Mouse (Mus musculus) central nervous system, embryonic 14 days (tissue): ENCODE results near the gene Gm3239. TPM values are rescaled to one million over a fixed set of nuclear protein-coding genes. Genes with fewer than 3 reads are reported as not detected.

Experiments used
- polyA plus RNA-seq: library from polyadenylated mRNA; depleted of rRNA; stranded (reverse); fragments of >200 nt; gene quantifications from 2 replicates; pipeline ENCODE4 v1.2.3, GENCODE M21; 2012; rRNA removed

Gm3239 gene
- polyA plus RNA-seq = 0.71 and 0.96 TPM in 2 replicates

DNA sequence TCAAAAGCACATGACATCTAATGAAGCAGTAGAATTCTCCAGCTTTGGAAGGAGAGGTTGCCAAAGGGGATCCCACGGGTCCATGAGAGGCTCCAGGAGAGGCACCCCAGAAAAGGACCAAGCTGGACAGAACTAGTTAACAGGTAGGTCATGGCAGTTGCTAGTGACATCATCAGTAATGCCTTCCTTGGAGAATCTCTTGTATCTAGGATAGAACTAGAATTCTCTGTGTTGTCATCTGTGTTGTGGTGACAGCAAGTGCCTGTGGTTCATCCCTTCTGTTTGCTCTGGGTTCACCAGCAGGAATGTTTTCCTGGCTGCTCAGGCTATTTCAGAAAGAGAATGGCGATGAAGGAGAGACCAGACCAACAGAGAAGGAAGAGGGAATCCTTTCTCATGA is at the start of gene Gm3239:
Gm3239 (plus strand) TSS at position 301 of the 400 bp plus-strand sequence.

DNA sequence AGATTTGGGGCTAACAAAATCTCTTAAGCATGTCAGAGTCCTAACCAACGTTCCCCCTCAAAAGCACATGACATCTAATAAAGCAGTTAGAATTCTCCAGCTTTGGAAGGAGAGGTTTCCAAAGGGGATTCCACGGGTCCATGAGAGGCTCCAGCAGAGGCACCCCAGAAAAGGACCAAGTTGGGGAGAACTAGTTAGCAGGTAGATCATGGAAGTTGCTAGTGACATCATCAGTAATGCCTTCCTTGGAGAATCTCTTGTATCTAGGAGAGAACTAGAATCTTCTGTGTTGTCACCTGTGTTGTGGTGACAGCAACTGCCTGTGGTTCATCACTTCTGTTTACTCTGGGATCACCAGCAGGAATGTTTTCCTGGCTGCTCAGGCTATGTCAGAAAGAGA is 31.9 kb upstream of the Gm3239 start, which contains the start of gene Gm8159:
Gm8159 (plus strand) TSS at position 301 of the 400 bp plus-strand sequence.

GRCm38 (mm10) chr14:4708938-4709337 is 44.9 kb downstream of the Gm3239 start, which contains the start of gene Gm7876:
Gm7876 (plus strand) TSS chr14:4709238.

Other genes with a start within 250 kb of the Gm3239 start
- 4.7 and 4.9 TPM in 2 replicates for gene Gm3164, start 248.7 kb upstream of the Gm3239 start, polyA plus RNA-seq
- gene Gm3173, start 233.2 kb upstream of the Gm3239 start, polyA plus RNA-seq = 4.9 and 5.0 TPM in 2 replicates
- gene Gm3182, start 182.4 kb upstream of the Gm3239 start, polyA plus RNA-seq = not detected in 2 replicates
- not detected in 2 replicates for gene Gm3047, start 108.8 kb upstream of the Gm3239 start, polyA plus RNA-seq
- gene Gm8159, start 31.8 kb upstream of the Gm3239 start, polyA plus RNA-seq = 0.05 and 0.08 TPM in 2 replicates
- gene Gm7876, start 45.0 kb downstream of the Gm3239 start, polyA plus RNA-seq = not detected in 2 replicates
- gene Gm3252, start 62.6 kb downstream of the Gm3239 start, polyA plus RNA-seq = 4.3 and 4.5 TPM in 2 replicates
- gene Gm9602, start 112.1 kb downstream of the Gm3239 start, polyA plus RNA-seq = not detected in 2 replicates
- not detected in 2 replicates for gene Gm3269, start 173.9 kb downstream of the Gm3239 start, polyA plus RNA-seq
- 3.7 and 4.1 TPM in 2 replicates for gene Gm3264, start 191.4 kb downstream of the Gm3239 start, polyA plus RNA-seq
- gene Gm3278, start 228.2 kb downstream of the Gm3239 start, polyA plus RNA-seq = 0.15 and 0.17 TPM in 2 replicates